Mouse (Mus musculus) myocyte (in vitro differentiated cells): Measurements from ENCODE around the gene Ptprc. TPM values are rescaled to one million over a fixed set of nuclear protein-coding genes. Genes with fewer than 3 reads are reported as not detected.

Experiments
- H3K27me3 ChIP-seq: one replicate; pipeline ENCODE4 v1.6.1; 2011; ENCODE audit not compliant: control insufficient read depth, insufficient read depth, insufficient read length
- H3K36me3 ChIP-seq: one replicate; pipeline ENCODE4 v1.6.1; 2011; ENCODE audit not compliant: control insufficient read depth, insufficient read depth
- H3K4me2 ChIP-seq: one replicate; pipeline ENCODE4 v1.6.1; 2011; ENCODE audit warnings: low read depth, control low read depth
- H3K4me3 ChIP-seq: one replicate; pipeline ENCODE4 v1.5.1; 2011; ENCODE audit warnings: mild to moderate bottlenecking, control low read depth, moderate library complexity
- H3K79me2 ChIP-seq: one replicate; pipeline ENCODE4 v1.6.1; 2011; ENCODE audit not compliant: control insufficient read depth, insufficient read depth
- H3ac ChIP-seq: one replicate; pipeline ENCODE4 v1.6.1; 2011; ENCODE audit not compliant: control insufficient read depth, insufficient read length
- CEBPB ChIP-seq: IDR thresholded peaks from 2 replicates; pipeline ENCODE4 v1.6.1; 2011; ENCODE audit warnings: mild to moderate bottlenecking, moderate library complexity; ENCODE audit not compliant: poor library complexity, insufficient read depth, severe bottlenecking
- E2F4 ChIP-seq: IDR thresholded peaks from one replicate; pipeline ENCODE4 v1.6.1; 2011; ENCODE audit warnings: mild to moderate bottlenecking, control low read depth, moderate library complexity; ENCODE audit not compliant: insufficient read depth
- MAX ChIP-seq: IDR thresholded peaks from one replicate; pipeline ENCODE4 v1.6.1; 2011; ENCODE audit warnings: low read depth, mild to moderate bottlenecking, control low read depth
- MYOD1 ChIP-seq, 3 experiments: IDR thresholded peaks; one replicate each; pipeline ENCODE4 v1.6.1; 2011; ENCODE audit warnings: control low read depth in 2 of 3, low read depth in 2 of 3, mild to moderate bottlenecking in 2 of 3, moderate library complexity in 1 of 3; ENCODE audit not compliant: insufficient read length in 2 of 3, control insufficient read depth in 1 of 3
- MYOG ChIP-seq, 3 experiments: IDR thresholded peaks; one replicate each; pipeline ENCODE4 v1.6.1; 2011; ENCODE audit warnings: control low read depth in 2 of 3, low read depth in 2 of 3, mild to moderate bottlenecking in 2 of 3; ENCODE audit not compliant: insufficient read length in 2 of 3, control insufficient read depth in 1 of 3, insufficient read depth in 1 of 3
- POLR2A ChIP-seq: IDR thresholded peaks from one replicate; pipeline ENCODE4 v1.6.1; 2011; ENCODE audit warnings: low read depth, mild to moderate bottlenecking, control low read depth, moderate library complexity; ENCODE audit not compliant: insufficient read length
- POLR2AphosphoS2 ChIP-seq: IDR thresholded peaks from one replicate; pipeline ENCODE4 v1.6.1; 2011; ENCODE audit warnings: low read depth, control low read depth; ENCODE audit not compliant: insufficient read length
- REST ChIP-seq: IDR thresholded peaks from one replicate; pipeline ENCODE4 v1.6.1; 2011; ENCODE audit warnings: mild to moderate bottlenecking, control low read depth, moderate library complexity; ENCODE audit not compliant: insufficient read depth, insufficient read length
- SRF ChIP-seq: IDR thresholded peaks from one replicate; pipeline ENCODE4 v1.6.1; 2011; ENCODE audit warnings: low read depth; ENCODE audit not compliant: control insufficient read depth, insufficient read length
- TCF12 ChIP-seq: IDR thresholded peaks from one replicate; pipeline ENCODE4 v1.6.1; 2011; ENCODE audit warnings: mild to moderate bottlenecking, control low read depth; ENCODE audit not compliant: poor library complexity, insufficient read depth, severe bottlenecking
- TCF3 ChIP-seq: IDR thresholded peaks from one replicate; pipeline ENCODE4 v1.6.1; 2011; ENCODE audit warnings: low read depth, control low read depth; ENCODE audit not compliant: insufficient read length
- USF1 ChIP-seq: IDR thresholded peaks from one replicate; pipeline ENCODE4 v1.6.1; 2011; ENCODE audit warnings: low read depth, mild to moderate bottlenecking, control low read depth, moderate library complexity
- polyA plus RNA-seq: library from polyadenylated mRNA; unstranded; fragments of >200 nt; fragmentation: generic; extraction: Trizol; gene quantifications from one replicate; pipeline ENCODE4 v1.2.1, GENCODE M21; 2012; ENCODE audit warnings: missing spikeins

Ptprc gene
- polyA plus RNA-seq, 1 experiment: not detected

- H3K79me2 ChIP-seq: no peaks in the 10 kb centered on the region
- H3K36me3 ChIP-seq: no peaks in the 10 kb centered on the region
- TF ChIP-seq POLR2A: no peak
- TF ChIP-seq MYOD1 (IDR thresholded peaks at IDR 0.05; ENCODE audit: control insufficient read depth in 1 of 3, insufficient read length in 2 of 3, low read depth in 2 of 3): no peak
- no peak for TF ChIP-seq E2F4
- TF ChIP-seq SRF: no peak
- no peak overlapping the region for H3K4me3 ChIP-seq
- no peak overlapping the region for H3K4me2 ChIP-seq
- no peaks in the 10 kb centered on the region for H3K27me3 ChIP-seq
- H3ac ChIP-seq: no peak overlapping the region
These were observed 30.4 kb downstream of the Ptprc start for GRCm38 (mm10) chr1:138145148-138145547.

GRCm38 (mm10) chr1:138144365-138144764, 31.1 kb downstream of the Ptprc start:
- H3K36me3 ChIP-seq: no peaks in the 10 kb centered on the region
- H3K79me2 ChIP-seq: no peaks in the 10 kb centered on the region
- no peak overlapping the region for H3K4me2 ChIP-seq
- no peak overlapping the region for H3K4me3 ChIP-seq
- TF ChIP-seq MYOD1 (IDR thresholded peaks at IDR 0.05; ENCODE audit: control insufficient read depth in 1 of 3, insufficient read length in 2 of 3, low read depth in 2 of 3) (no peak), POLR2AphosphoS2 (no peak), REST (no peak), POLR2A (no peak), SRF (no peak), MAX (no peak), TCF12 (no peak), MYOG (IDR thresholded peaks at IDR 0.05; ENCODE audit: control insufficient read depth in 1 of 3, insufficient read depth in 1 of 3, insufficient read length in 2 of 3, low read depth in 2 of 3) (no peak), USF1 (no peak), TCF3 (no peak), CEBPB (no peak), E2F4 (no peak)
- no peak overlapping the region for H3ac ChIP-seq
- H3K27me3 ChIP-seq: no peaks in the 10 kb centered on the region

- H3K4me3 ChIP-seq: no peak overlapping the region
- no peaks in the 10 kb centered on the region for H3K79me2 ChIP-seq
- no peaks in the 10 kb centered on the region for H3K36me3 ChIP-seq
- TF ChIP-seq E2F4: no peak
- H3K27me3 ChIP-seq: no peaks in the 10 kb centered on the region
- no peak overlapping the region for H3ac ChIP-seq
- H3K4me2 ChIP-seq: no peak overlapping the region
These were observed 34.7 kb downstream of the Ptprc start for GRCm38 (mm10) chr1:138140769-138141168.

GRCm38 (mm10) chr1:138137696-138138095, 37.8 kb downstream of the Ptprc start:
- TF ChIP-seq USF1 (no peak), MAX (no peak), POLR2A (no peak), POLR2AphosphoS2 (no peak)
- no peak overlapping the region for H3K4me3 ChIP-seq

GRCm38 (mm10) chr1:138137024-138137577, 38.4 kb downstream of the Ptprc start:
- H3K4me3 ChIP-seq: no peak overlapping the region
- H3K79me2 ChIP-seq: no peaks in the 10 kb centered on the region
- H3ac ChIP-seq: no peak overlapping the region
- H3K4me2 ChIP-seq: no peak overlapping the region
- no peak for TF ChIP-seq CEBPB
- no peak for TF ChIP-seq REST
- no peak for TF ChIP-seq TCF12
- TF ChIP-seq USF1: no peak
- TF ChIP-seq MYOD1 (IDR thresholded peaks at IDR 0.05; ENCODE audit: control insufficient read depth in 1 of 3, insufficient read length in 2 of 3, low read depth in 2 of 3): no peak
- TF ChIP-seq E2F4: no peak
- TF ChIP-seq SRF: no peak
- TF ChIP-seq POLR2AphosphoS2: no peak
- TF ChIP-seq MAX: no peak
- no peak for TF ChIP-seq TCF3
- TF ChIP-seq MYOG (IDR thresholded peaks at IDR 0.05; ENCODE audit: control insufficient read depth in 1 of 3, insufficient read depth in 1 of 3, insufficient read length in 2 of 3, low read depth in 2 of 3): no peak
- no peak for TF ChIP-seq POLR2A
- H3K27me3 ChIP-seq: no peaks in the 10 kb centered on the region
- no peaks in the 10 kb centered on the region for H3K36me3 ChIP-seq

More at GRCm38 (mm10) chr1:138137696-138138095, 37.8 kb downstream of the Ptprc start:
- Histone ChIP-seq H3K36me3 (no peaks in the 10 kb centered on the region), H3K79me2 (no peaks in the 10 kb centered on the region), H3ac (no peak overlapping the region), H3K27me3 (no peaks in the 10 kb centered on the region), H3K4me2 (no peak overlapping the region)
